Mouse (Mus musculus): Measurements from ENCODE around the gene Hoxd10.

Gene Hoxd10

DNA sequence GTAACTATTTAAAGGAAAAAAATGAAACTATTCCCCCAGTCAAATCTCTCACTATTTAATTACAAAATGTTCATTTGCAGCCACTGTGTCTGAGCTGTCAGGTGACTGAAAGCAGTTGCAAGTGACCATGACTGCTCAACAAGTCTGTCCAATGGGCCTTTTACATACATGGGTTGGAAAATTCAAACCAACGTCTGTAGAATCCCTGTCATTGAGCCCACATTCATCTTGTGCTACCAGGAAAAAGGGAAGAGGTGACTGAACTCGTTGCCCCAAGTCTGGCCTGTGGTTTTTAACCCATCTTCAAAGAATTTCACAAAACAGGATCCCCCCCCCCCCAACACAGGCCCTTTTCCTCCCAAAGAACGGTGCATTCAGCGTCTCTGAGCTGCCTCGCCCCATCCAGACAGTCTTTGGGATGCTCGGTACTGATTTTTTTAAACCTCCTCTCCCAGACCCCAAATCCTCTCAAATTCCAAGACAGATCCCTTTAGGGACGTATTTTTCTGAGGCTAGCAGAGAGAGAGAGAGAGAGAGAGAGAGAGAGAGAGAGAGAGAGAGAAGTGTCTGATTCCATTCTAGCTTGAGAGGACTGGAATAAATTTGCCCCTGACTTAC, 4.2 kb downstream of the Hoxd10 start:
- no peak for DNase-seq (ENCODE audit: low spot score in 2 of 2)

DNA sequence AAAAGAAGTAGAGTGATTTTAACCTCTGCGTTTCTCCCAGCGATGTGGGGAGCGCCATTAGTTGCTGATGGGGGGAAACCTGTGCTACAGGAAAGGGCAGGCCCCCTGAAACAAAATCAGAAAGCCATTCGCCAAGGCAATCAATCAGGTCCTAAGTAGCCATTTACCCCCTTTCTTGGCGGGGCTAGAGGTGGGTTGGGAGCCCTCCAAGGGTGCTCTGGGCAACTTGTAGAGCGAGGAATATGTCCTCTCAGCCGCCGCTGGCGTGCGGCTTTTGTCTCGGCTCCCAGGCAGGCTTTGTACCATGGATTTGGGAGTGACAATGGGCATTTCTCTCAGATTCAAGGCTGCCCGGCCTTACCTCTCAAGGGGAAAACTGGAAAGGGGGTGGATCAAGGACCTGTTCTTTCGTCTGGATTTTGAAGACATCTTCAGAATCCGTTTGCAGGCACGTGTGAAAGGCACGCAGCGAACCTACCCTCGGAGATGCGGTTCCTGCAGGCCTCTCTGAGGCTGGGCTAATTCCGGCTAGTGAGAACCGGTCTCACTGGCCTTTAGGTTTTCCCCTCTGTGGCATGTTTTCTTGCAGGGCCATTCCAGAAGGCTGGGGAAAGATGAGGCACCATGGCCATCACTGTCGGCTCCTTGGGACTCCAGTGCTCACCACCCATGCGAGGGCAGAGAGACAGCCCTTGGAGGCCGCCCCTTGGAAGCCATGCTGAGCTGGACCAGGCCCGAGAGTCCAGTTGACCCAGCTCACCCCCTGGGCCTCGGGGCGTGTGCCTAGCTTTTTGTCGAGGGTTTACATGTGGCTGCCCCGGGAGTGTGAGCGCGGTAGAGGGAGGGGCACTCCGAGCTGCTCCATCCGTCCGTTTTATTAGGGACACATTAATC, 5.0 kb downstream of the Hoxd10 start:
- DNase-seq (ENCODE audit: low spot score in 2 of 2) = no peak

GRCm38 (mm10) chr2:74697567-74698121, 5.9 kb downstream of the Hoxd10 start, which contains the start of gene Hoxd9:
TSS of gene Hoxd9 (plus strand) at chr2:74697727.
- DNase-seq (ENCODE audit: low spot score in 2 of 2) = no peak

- DNase-seq (ENCODE audit: low spot score in 2 of 2) = no peak
Observed at GRCm38 (mm10) chr2:74698201-74699052, 6.7 kb downstream of the Hoxd10 start.

- DNase-seq (ENCODE audit: low spot score in 2 of 2) = no peak
Observed at GRCm38 (mm10) chr2:74699053-74699430, 7.3 kb downstream of the Hoxd10 start.

DNA sequence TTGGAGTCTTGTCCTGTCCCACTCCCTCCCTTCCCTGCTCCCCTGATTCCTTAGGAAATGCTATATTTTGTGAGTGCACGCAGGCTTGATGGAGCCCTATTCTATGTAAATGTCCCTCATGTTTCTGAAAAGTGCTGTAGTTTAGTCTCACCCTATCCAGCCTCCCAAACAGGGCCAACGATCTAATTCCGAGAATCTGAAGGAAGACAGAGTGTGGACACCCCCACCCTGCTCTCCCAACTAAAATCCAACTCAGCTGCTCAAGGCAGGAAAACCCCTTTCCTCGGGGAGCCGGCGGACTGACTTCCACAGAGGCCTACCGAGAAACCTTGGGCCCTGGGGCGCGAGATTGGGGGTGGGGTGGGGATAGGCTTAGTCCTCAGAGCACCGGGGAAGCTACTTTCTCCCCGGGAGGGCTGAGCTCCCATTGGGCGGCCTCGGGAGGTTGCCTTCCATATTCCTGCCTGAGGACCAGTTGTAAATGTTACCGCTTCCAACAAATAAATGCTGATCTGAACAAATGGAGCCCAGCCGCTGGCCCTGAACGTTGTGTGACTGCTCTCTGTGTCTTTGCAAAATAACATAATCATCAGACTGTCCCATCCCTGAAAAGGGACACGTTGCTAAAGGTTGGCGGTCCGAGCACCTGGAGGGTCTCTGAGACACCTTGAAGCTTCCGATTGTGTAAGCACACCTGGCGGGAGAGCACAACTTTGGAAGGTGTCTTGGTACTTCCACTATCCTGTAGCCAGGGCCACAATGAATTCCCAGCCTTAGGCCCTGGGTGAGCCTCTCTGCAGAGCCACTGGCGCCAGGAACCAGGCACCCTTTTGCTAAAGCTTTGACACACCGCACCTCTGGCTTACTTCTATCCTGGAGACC, 8.2 kb downstream of the Hoxd10 start:
- no peak for DNase-seq (ENCODE audit: low spot score in 2 of 2)

DNA sequence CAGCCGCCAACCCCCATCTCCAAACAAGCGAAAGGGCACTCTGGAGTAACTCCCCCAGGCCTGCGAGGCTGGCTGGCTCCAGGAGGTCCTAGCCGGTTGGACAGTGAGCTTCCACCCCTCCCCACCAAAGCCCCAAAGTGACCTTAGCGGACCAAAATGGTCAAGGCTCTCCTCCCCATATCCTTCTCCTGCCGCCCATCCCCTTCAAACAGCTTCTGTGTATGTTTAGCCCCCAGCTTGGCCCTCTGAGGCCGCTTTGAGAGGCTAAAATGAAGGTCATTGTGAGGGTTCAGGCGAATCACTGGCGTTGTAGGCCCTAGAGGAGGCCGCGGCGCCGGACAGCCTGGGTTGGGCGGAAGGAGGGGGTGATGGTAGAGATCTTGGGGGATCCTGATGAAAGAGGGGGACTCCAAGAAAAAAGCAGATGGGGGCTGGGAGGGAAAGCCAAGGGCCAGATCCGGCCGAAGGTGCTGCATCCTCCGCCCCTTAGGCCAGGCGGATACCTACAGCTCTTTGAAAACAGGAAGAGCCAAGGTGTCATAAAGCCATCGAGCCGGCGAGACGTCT, 8.9 kb downstream of the Hoxd10 start:
- no peak for DNase-seq (ENCODE audit: low spot score in 2 of 2)

DNA sequence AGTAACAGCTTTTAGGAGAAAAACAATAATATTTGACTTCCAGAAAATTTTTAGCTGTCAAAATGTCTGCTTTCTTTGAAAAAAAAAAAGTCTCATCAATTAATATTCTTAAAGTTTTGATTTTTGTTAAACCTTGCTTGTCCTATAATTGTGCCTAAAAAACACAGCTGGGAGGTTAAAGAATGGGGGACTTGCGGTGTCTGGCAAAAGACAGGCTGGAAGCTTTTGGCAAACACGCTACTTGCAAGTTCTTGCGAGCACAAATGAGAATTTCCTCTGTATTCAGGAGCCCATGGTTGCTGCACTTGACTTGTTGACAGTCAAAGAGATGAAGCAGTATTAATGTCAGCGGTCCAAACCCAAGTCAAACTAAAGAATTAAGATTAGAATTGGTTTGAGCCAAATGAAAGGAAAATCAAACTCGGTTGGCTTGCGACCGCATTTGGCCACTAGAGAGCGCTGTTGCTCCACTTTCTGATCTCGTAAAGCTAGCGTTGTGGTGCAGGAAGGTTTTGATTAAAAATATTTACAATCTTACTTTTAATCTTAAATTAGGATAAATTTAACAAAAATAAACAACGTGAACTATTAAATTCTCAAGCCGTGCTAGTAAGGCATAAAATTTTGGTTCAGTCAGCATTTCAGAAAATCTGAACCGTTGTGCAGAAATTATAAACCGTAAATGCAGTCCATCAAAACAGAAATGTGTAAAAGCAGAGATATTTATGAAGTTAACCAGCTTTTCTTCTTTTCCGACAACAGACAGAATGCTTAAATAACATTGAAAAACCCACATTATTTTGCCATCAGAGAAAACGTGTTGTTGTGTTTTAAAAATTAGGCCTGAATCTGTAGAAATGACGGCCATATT, 10.5 kb downstream of the Hoxd10 start:
- DNase-seq (ENCODE audit: low spot score in 2 of 2) = peak; percentile 39 to 80

GRCm38 (mm10) chr2:74702820-74703219, 11.1 kb downstream of the Hoxd10 start:
- no peak for DNase-seq (ENCODE audit: low spot score in 2 of 2)

DNA sequence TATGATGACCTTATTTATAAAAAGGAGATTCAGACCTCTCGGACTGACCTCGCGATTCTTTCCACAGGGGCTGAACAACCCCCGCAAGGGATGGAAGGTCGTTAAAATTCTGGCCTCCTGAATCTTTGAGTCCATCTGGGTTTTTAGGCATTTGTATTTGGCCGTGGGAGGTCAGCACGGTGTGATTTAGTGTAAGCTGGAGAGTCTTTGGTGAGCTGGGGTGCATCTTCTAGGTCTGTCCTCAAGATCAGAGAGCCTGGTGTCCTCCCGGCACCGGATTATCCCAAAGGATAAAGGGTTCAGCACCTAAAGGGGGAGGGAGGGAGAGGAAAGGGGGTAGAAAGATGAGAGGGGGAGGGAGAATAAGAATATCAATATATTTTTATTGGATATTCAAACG, 11.6 kb downstream of the Hoxd10 start:
- DNase-seq (ENCODE audit: low spot score in 2 of 2) = no peak

DNA sequence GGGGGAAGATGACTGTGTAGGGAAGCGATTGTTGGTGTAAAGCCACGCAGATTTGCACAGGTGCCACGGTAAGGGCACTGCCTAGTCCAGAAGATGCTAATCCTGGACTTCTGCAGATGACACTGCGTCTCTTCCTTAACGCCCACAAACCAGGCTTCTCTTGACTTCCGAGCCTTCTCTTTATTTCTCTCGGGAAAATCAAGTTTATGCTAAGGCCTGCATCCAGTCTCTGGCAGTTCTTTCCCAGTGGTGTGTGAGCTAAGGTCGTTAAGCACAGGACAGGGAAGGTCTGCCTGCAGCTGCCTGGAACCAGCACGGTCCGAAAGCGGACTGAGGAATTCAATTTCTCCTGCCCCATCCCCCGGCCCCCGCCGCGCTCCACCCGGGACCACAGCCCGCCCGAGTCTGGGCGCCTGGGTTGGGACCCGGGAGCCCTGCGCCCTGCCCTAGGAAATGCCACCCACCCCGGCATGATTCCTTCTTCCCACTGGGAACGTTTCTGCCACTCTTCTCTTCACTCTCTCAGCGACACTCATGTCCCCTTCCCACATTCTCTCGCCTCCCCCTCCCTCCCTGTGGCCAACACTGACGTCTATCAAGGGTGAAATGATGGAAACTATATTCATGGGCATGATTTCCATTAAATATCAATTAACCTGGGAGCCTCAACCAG, 12.1 kb downstream of the Hoxd10 start:
- no peak for DNase-seq (ENCODE audit: low spot score in 2 of 2)

- no peak for DNase-seq (ENCODE audit: low spot score in 2 of 2)
Observed at GRCm38 (mm10) chr2:74704393-74704998, 12.8 kb downstream of the Hoxd10 start, which contains the start of gene Hoxd8. TSS of gene Hoxd8 (plus strand) at chr2:74704615.

- DNase-seq (ENCODE audit: low spot score in 2 of 2) = no peak
Observed at GRCm38 (mm10) chr2:74704999-74705466, 13.3 kb downstream of the Hoxd10 start.

DNA sequence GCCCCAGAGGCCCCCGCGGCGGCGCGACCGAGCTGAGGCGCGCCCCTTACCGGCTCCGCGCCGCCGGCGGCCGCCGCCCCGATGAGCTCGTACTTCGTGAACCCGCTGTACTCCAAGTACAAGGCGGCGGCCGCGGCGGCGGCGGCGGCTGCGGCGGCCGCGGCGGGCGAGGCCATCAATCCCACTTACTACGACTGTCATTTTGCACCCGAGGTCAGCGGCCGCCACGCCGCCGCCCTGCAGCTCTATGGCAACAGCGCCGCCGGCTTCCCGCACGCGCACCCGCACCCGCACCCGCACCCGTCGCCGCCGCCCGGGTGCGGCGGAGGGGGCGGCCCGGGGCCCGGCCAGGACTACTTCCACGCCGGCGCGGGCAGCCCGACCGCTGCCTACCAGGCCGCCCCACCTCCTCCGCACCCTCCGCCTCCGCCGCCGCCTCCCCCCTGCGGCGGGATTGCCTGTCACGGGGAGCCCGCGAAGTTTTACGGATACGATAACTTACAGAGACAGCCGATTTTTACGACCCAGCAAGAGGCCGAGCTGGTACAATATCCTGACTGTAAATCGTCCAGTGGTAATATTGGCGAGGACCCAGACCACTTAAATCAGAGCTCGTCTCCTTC, 13.9 kb downstream of the Hoxd10 start:
- DNase-seq (ENCODE audit: low spot score in 2 of 2) = no peak

- no peak for DNase-seq (ENCODE audit: low spot score in 2 of 2)
Observed at GRCm38 (mm10) chr2:74706393-74706960, 14.8 kb downstream of the Hoxd10 start.

DNA sequence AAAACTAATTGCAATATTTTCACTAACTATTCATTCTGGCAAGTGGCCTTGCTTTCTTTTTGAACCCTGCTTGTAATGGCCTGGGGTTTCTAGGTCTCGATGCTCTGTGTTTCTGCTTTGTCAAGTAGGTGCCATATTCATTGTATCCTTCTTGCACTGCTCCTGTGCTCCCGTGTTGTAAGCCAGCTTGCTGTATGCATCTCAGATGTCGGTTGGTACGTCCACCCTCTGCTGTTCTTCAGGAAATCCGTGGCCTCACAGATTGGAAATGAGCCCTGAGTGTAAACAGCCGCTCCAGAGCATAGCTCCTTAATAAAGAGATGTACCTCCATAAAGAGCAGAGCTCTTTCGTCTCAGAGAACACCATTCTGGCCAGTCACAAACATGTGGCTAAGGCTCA, 15.9 kb downstream of the Hoxd10 start:
- no peak for DNase-seq (ENCODE audit: low spot score in 2 of 2)

DNA sequence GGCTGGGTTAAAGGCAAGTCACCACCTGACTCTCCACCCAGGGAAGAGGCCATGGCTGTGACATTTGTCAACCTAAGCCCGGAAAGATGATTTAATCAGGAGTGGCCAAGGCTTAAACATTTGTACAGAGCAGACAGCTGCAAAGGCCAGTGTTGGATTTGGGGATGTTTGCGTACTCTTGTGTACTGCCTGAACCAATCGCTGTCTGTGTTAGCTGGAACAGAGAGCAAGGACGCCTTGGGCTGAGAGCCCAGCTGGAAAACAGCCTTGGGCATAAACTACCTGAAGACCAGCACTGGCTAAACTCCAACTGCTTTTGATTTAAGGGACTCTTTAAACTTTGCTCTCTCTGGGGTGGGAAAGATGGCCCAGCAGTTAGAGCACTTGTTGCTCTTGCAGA, 17.0 kb downstream of the Hoxd10 start:
- no peak for DNase-seq (ENCODE audit: low spot score in 2 of 2)
